Mouse (Mus musculus): Measurements from ENCODE around the gene H2afy2. TPM values are rescaled to one million over a fixed set of nuclear protein-coding genes. Genes with fewer than 3 reads are reported as not detected.

Gene H2afy2
- total RNA-seq, 4 experiments from 2014 or later: 0.36 to 0.72 (median 0.55) TPM

DNA sequence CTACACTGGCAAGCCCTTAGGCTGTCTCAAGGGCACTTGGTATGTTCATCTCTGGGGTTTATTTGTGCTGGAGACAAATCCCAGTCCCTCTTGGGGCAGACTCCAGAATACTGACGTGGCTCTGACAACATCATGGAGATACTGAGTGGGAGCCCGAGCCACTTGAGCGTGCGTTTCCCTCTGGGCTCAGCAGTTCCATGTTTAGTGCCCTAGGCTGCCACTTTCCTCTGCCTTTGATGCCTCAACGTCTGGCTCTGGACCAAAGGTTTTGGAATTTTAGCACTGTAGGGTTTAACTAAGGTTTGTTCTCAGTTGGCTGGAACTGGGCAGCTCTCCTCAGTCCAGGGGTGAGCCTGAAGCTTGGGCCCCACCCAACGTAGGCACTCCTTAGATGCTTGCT is 60.7 kb downstream of the H2afy2 start:
- DNase-seq (ENCODE audit: low spot score in 2 of 2): no peak

DNA sequence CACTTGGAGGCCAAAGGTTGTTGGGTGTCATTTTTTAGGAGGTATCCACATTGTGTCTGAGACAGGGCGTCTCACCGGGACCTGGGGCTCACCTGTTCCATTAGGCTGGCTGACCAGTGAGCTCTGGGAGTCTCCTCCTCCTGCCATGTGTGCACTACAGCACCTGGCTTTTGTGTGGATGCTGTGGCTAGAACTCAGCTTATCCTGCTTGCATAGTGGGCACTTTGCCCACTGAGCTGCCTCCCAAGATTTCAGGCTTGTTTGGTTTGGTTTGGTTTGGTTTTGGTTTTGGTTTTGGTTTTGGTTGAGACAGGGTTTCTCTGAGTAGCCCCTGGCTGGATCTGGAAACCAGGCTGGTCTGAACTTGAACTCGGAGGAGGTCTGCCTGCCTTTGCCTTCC is 61.7 kb downstream of the H2afy2 start:
- DNase-seq (ENCODE audit: low spot score in 2 of 2): no peak

DNA sequence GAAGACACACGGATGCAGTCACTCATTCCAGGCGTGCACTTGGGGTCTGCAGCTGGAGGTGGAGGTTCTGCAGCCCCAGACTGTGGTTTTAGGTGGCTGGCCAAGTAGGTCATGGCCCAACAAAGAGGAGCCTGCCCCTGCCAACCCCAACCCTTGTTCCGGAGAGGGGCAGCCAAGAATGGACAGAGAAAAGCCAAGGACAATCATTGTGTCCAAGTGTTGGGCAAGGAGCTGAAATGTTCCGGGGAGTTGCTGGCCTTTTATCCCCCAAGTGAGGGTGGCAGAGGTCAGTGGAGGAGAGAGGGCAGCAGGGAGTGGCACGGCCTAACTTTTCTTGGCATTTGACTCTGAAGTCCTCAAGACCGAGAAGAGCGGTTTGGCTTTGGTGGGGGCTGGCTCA is 63.6 kb downstream of the H2afy2 start:
- DNase-seq (ENCODE audit: low spot score in 2 of 2): no peak

DNA sequence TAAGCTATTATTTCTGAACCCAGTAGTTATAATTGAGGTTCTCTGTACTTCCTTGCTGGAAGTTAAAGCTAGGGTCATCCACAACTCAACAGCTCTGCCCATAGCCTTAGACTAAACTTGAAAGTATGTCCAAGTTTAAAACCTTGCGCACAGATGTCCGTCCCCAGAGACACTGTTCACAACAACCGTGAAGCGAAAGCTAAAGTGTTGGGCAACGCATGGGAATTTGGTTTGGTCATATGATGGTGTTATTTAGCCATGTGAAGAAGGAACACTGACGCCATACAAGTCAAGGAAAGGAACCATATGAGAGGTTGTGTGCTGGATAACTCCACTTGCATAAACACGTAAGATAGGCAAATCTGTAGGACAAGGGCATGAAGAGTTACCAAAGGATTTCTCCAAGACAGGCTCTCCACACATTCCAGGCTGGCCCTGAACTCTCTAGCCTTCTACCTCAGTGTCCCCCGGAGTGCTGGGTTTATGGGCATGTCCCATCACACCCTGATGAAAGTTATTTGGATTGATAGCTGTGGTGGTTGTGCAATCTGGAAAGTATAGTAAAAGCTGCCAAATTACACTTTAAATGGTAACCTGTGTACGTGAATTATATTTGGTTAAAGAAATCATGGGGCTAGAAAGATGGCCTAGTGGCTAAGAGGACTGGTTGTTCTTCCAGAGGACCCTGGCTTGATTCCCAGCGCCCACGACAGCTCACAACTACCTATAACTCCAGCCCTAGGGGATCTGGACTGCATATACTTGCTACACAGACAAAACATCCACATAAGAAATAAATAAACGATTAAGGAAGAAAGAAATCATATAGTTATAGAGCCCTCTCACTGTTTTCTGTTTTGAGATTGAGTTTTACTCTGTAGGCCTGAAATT is 66.3 kb downstream of the H2afy2 start:
- DNase-seq (ENCODE audit: low spot score in 2 of 2): no peak

DNA sequence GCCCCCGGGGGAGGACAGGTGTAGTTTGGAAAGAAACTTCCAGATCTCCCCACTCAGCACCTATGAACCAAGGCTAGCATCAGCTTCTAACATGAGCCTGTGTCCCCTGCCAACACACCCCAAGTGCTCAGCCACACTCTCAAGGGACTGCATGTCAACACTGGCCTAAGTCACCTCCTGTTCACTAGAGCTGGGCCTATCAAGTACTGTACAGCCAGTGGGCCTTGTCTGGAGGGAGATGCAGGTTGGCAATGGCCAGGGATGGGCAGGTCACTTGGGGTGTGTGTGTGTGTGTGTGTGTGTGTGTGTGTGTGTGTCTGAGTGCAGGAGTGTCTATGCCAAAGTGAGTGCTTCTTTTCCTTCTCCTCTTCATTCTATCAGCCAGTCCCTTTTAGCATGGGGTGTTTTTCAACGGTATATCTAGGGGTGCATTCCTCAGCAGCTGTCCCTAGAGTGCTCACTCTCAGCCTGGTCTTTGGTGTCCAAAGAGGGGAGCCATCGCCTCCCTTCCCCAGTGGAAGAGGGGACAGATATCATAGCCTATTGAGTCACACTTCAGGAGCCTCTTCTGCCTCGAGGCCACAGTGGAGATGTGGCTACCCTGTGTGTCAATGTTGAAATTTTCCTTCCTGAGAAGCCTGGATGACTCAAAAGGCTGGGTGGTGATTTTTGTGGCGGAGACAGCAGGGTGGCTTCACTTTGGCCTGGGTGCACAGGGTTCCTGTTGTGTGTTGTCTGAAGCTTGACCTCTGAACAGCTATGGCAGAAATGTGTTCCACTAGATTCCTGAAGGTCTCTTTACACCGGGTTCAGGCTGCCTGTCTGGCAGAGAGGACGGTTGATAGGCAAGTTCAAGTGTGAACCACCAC is 67.7 kb downstream of the H2afy2 start:
- DNase-seq (ENCODE audit: low spot score in 2 of 2): no peak

DNA sequence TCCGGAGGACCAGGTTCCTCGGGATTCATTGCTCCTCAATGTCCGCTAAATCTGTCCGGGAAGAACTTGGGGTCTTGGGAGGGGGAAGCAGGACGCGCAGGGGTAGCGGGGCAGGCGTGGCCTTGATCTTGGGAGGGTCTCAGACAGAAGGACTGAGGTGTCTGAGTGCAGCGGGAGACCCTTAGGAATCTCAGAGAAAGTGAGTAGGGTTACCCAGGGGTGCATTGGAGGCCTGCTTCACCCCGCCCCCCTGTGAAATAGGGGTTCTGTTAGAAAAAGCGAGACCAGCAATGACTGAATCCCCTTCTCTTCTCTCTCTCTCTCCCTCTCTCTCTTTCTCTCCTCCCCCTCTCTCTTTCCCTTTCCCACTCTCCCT is 68.5 kb downstream of the H2afy2 start:
- no peak for DNase-seq (ENCODE audit: low spot score in 2 of 2)

DNA sequence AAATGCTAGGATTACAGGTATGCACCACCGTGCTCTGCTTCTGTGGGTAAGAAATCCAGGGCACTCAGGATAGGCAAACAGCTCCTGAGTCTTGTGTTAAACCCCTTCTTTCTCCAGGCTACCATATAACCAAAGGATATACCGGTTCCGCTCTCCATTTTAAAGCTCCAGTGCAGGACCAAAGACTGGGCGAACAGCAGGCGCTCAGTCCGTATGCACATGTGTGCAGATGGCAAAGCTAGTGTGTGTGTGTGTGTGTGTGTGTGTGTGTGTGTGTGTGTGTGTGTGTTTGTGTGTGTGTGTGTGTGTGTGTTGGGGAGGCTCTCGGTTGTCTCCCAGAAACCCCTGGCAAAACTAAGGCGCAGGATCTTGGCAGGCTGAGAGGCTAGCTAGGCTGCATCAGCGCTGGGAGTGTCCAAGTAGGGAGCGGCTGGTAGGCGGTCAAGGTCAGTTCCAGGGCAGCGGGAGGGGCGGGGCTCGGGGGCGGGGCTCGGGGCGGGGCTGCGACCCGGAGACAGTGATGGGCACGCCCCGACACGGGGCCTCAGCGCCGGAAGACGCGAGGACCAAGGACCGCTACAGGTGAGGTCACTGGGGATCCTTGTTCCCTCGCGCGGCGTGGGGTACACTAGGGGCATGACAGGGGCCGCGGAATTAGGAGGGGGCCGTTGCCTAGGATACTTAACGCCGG is 69.0 kb downstream of the H2afy2 start, which contains the start of gene Aifm2:
Gene Aifm2 (plus strand): TSS at position 493 of the 691 bp plus-strand sequence.
- DNase-seq (ENCODE audit: low spot score in 2 of 2): peak; percentile 51 to 73

DNA sequence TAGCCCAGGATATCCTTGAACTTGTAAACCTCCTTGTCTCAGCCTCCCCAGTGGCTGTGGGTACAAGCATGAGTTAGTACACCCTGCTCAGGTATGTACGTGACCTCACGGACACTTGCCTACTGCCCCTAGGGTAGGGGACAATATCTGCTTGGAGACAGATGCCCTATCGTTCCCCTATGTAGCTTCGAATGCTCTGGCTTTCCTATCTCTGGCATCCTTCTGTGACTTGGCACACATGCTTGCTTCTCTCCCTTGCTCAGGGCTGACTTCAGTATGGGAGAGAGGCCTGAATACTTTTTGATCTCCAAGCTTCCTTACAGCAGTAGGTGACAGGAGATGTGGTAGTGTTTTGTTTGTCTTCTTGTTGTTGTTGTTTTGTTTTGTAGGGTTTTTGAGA is 69.8 kb downstream of the H2afy2 start:
- no peak for DNase-seq (ENCODE audit: low spot score in 2 of 2)

DNA sequence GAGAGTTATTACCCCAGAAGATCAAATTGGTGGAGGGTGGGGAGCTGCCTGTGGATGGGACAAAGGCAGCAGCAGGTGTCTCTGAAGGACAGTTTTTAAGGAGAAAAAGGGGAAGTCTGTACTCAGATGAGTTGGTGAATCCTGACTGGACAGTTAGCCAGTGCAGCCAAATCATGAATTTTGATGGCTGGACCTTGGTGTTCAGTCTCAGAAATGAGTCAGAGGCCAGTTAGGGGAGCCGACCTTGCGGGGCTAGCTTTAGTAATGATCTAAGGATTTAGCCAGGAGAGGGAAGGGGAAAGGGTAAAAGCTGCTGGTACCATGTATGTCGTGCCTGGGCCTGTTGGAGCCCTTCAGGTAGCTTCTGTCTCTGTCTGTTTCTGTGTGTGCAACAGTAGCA is 70.3 kb downstream of the H2afy2 start:
- DNase-seq (ENCODE audit: low spot score in 2 of 2): no peak

DNA sequence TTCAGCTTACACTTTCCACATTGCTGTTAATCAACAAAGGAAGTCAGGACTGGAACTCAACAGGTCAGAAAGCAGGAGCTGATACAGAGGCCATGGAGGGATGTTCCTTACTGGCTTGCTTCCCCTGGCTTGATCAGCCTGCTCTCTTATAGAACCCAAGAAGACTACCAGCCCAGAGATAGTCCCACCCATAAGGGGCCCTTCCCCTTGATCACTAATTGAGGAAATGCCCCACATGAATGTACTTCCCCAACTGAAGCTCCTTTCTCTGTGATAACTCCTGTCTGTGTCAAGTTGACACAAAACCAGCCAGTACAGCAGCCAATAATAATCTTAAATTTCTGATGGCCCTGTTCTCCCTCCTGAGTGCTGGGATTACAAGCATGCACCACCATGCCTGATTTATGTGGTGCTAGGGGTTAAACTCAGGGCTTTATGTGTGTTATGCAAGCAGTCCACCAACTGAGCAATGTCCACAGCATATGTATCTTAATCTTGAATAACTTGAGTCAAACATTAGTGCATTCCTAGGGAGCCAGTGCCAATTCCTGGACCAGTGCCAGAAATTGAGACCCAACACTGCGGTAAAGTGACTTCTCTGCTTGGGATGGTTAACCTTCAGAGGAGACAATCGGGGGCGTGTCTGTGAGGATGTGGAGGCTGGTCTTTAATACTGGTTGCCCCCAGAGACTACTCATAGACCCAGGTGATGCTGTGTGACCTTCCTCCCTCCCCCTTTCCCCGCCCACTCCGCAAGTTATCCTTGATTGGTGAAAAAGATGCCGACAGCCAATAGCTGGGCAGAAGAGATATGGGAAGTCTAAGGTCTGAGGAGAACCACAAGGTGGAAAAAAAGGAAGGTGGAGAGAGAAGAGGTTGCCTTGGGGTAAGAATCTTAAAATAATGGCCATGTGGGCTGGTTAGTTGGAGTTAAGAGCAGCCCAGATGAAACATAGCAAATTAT is 77.3 kb downstream of the H2afy2 start:
- no peak for DNase-seq (ENCODE audit: low spot score in 2 of 2)

DNA sequence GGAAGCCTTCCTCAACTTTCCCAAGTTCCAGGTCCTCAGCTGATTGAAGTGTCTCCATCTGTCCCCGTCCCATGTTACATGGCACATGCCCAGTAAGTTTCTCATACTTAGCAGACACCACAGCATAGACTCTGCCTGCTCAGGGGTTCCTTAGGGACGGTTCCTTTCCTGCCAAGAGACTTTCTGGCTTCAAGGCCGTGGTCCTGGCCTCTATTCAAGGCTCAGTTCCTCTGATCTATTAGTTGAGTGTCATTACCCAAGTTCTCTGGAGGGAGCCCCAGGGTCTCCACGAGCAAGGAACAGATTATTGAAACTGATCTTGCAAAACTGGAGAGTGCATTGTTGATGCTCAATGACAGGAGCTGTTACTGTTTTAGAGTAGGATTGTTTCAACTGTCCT is 79.3 kb downstream of the H2afy2 start:
- no peak for DNase-seq (ENCODE audit: low spot score in 2 of 2)

DNA sequence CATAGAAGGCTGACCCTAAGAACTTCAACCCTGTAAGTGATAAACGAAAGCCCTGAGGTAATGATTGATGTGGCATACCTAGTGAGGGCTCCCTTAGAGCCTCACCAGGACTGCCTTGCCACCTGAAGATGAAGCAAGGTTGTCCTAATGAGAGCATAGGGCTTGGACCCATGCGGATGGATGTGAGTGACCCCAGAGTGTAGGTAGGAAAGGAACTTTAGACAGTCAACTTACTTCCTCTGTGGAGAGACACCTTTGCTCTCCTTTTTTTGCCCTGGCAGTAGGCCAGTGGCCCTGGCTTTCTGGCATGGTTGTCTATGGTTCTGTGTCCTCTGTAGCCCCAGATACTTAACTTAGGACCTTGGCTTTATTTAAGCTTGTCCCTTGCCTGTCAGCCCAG is 86.9 kb downstream of the H2afy2 start:
- DNase-seq (ENCODE audit: low spot score in 2 of 2): no peak

DNA sequence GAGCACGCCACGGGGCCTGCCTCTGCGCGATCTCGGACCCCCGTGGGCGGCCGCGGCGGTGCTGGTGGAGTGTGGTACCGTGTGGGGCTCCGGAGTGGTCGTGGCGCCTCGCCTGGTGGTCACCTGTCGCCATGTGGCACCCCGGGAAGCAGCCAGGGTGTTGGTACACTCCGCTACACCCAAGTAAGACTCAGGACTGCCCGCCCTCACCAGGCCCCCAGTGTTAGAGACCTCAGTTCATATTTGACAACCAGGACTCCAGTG is 87.5 kb downstream of the H2afy2 start:
- no peak for DNase-seq (ENCODE audit: low spot score in 2 of 2)

DNA sequence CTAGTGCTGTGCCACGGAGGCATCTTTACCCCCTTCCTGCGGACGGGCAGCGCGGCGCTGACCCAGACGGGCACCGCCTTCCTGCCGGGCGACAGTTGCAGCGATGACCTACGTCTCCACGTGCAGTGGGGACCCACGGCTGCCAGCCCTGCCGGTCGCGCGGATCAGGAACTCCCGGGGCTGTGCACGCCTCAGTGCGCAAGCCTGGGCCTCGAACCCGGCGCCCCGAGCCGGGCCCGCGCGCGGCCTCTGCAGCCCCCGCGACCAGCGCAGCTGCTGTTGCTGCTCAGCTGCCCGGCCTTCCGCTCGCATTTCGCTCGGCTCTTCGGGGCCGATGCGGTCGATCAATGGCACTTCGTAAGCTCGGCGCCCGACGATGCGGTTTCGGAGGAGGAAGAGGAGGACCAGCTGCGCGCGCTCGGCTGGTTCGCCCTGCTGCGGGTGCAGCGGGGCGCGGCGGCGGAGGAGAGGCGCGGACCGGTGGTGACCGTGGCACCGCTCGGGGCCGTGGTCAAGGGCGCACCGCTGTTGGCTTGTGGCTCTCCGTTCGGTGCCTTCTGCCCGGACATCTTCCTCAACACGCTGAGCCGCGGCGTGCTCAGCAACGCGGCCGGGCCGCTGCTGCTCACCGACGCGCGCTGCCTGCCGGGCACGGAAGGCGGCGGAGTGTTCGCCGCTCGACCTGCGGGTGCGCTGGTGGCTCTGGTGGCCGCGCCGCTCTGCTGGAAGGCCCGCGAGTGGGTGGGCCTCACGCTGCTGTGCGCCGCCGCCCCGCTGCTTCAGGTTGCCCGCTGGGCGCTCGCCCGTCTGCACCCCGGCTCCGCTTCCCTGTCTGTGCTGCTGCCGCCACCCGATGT is 88.0 kb downstream of the H2afy2 start:
- no peak for DNase-seq (ENCODE audit: low spot score in 2 of 2)

DNA sequence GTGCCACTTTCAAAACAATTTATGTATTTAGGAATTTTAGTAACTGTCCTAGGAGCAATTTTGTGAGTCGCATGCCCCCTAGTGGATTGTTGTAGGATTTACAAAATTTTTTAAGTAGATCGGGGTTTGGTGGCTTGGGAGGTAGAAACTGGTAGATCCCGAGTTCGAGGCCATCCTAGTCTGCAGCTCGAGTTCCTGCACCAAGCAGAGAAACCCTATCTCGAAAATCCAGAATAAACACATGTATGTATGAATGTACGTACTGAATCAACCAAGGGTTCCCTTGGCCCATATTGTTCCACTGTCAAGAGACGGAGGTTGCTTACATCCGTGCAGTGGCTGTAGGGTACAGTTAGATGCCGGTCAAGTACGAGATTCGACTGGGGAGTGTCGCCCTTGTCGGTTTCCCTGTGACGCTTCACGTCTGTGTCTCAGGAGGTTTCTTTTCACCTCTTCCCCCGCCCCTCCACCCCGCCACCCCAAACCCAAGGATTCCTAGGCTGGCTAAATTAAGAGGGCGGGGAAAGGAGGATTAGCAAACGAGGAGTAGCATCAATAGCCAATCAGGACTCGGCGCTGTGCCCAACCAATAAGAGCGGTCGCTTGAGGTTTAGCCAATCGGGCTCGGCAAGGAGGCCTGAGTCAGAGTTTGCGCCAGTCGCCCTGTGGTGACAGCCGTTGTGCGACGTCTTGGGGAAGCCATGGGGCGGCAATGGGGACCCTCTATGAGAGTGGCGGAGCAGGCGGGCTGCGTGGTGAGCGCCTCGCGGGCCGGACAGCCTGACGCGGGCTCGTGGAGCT is 88.9 kb downstream of the H2afy2 start, which contains the start of gene Tysnd1:
Gene Tysnd1 (plus strand): TSS at position 645 of the 801 bp plus-strand sequence.
- DNase-seq (ENCODE audit: low spot score in 2 of 2): peak; percentile 86 to 91

DNA sequence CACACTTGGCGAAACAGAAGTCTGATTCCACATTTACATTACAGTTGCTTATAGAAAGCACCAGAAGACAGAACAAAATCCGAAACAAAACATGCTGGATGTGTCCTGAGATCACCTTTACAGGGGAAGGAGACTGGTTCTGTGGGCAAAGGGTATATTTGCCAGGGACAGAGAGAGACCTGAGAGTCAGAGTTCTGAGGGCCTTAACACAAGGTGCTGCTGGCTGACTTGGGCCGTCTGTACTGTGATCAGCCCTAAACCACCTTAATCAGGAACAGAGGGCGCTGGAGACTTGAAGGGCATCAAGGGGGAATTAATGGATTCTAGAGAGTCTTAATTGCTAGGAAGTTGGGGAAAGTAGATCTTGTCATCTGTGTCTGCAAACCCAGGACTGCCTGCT is 90.4 kb downstream of the H2afy2 start:
- no peak for DNase-seq (ENCODE audit: low spot score in 2 of 2)

DNA sequence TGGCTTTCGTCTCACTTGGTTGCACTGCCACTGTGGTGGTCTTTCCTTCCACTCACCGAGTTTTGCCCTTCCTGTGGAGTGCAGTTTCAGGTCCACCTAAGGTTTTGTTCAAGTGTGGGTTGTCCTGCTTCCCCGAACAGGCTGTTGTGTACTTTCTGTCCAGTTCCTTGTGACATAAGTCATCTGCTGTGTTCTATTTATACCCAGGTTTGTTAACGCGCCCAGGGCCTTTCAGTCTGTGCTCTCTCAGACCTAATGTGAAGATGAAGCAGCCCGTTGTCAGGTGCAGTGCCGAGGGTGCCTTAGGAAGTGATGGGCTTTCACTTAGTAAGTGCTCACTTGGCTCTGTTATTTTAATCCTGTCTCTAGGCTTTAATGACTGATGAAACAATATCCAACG is 94.5 kb downstream of the H2afy2 start:
- peak; percentile 23 to 37 for DNase-seq (ENCODE audit: low spot score in 2 of 2)
